Mouse (Mus musculus) kidney, embryonic 15.5 days (tissue): Measurements from ENCODE around the gene Wdr75. TPM values are rescaled to one million over a fixed set of nuclear protein-coding genes. Genes with fewer than 3 reads are reported as not detected.

ENCODE experiments used
- ATAC-seq: fragments of 200-750 bp; cut with Nextera tagmentation; replicated peaks from 2 replicates; pipeline ENCODE4 v1.8.0; 2017; ENCODE audit warnings: moderate TSS enrichment; ENCODE audit not compliant: low FRiP score
- H3K27ac ChIP-seq: fragments of 300-500 bp; sonication (generic); 2 replicates; pipeline ENCODE4 v1.5.1; 2015; ENCODE audit warnings: mild to moderate bottlenecking, inconsistent platforms
- H3K27me3 ChIP-seq: fragments of 300-500 bp; sonication (generic); 2 replicates; pipeline ENCODE4 v1.6.1; 2015; ENCODE audit warnings: inconsistent platforms
- H3K36me3 ChIP-seq: fragments of 300-500 bp; sonication (generic); 2 replicates; pipeline ENCODE4 v1.6.1; 2015; ENCODE audit warnings: inconsistent platforms
- H3K4me1 ChIP-seq: fragments of 300-500 bp; sonication (generic); 2 replicates; pipeline ENCODE4 v1.6.1; 2015; ENCODE audit warnings: inconsistent platforms
- H3K4me2 ChIP-seq: fragments of 300-500 bp; sonication (generic); 2 replicates; pipeline ENCODE4 v1.6.1; 2015; ENCODE audit warnings: moderate library complexity, mild to moderate bottlenecking, inconsistent platforms
- H3K4me3 ChIP-seq: fragments of 300-500 bp; sonication (generic); replicated peaks from 2 replicates; pipeline ENCODE4 v1.5.1; 2015; ENCODE audit warnings: mild to moderate bottlenecking, inconsistent platforms
- H3K9ac ChIP-seq: fragments of 300-500 bp; sonication (generic); 2 replicates; pipeline ENCODE4 v1.6.1; 2015; ENCODE audit warnings: mild to moderate bottlenecking, inconsistent platforms
- H3K9me3 ChIP-seq: fragments of 300-500 bp; sonication (generic); replicated peaks from 2 replicates; pipeline ENCODE4 v1.6.1; 2016; ENCODE audit warnings: inconsistent platforms
- WGBS: fragments of 180-500 bp; shearing (Covaris S2); methylation state at CpG from one replicate; pipeline ENCODE4 v1.1.7; 2015; ENCODE audit warnings: mixed read lengths; 5-methylcytosine and 5-hydroxymethylcytosine counted together
- polyA plus RNA-seq: library from polyadenylated mRNA; unstranded; fragments of >200 nt; fragmentation: Nextera tagmentation; extraction: Ambion mirVana; gene quantifications from 2 replicates; pipeline ENCODE4 v1.2.1, GENCODE M21; 2015

The Wdr75 gene
- polyA plus RNA-seq, 1 experiment from 2014 or later, result 76.1 TPM

- 71% methylated on average over 4 of the region's 4 CpGs for WGBS
- H3K4me2 ChIP-seq, result no peak overlapping the region
- peak; percentile 77 for ATAC-seq
- H3K36me3 ChIP-seq, result no peaks in the 10 kb centered on the region
- H3K4me1 ChIP-seq, result 0 out of 2 replicates have a peak, but pooled peaks cover 3% of the 10 kb centered on the region
- H3K27me3 ChIP-seq, result no peaks in the 10 kb centered on the region
- no peak overlapping the region for H3K4me3 ChIP-seq
- no peak overlapping the region for H3K9ac ChIP-seq
- peak overlapping the region; percentile 18; the same call in 1 of the 2 replicates for H3K27ac ChIP-seq
- no peaks in the 10 kb centered on the region for H3K9me3 ChIP-seq
These were observed 14.2 kb upstream of the Wdr75 start for GRCm38 (mm10) chr1:45780606-45781288.

- H3K4me2 ChIP-seq, result no peak overlapping the region
- no peaks in the 10 kb centered on the region for H3K9me3 ChIP-seq
- no peak overlapping the region for H3K9ac ChIP-seq
- peaks cover 88% of the 10 kb centered on the region for H3K36me3 ChIP-seq
- H3K4me1 ChIP-seq, result no peaks in the 10 kb centered on the region
- WGBS, result 17% methylated on average over 1 of the region's 1 CpGs
- no peak for ATAC-seq
- no peaks in the 10 kb centered on the region for H3K27me3 ChIP-seq
- H3K27ac ChIP-seq, result no peak overlapping the region
- no peak overlapping the region for H3K4me3 ChIP-seq
These were observed 21.9 kb downstream of the Wdr75 start for GRCm38 (mm10) chr1:45816889-45817288.

GRCm38 (mm10) chr1:45818564-45818963, 23.6 kb downstream of the Wdr75 start:
- peaks cover 90% of the 10 kb centered on the region for H3K36me3 ChIP-seq
- H3K4me3 ChIP-seq, result no peak overlapping the region
- H3K27ac ChIP-seq, result no peak overlapping the region
- H3K9ac ChIP-seq, result no peak overlapping the region
- no peak overlapping the region for H3K4me2 ChIP-seq
- 94% methylated on average over 9 of the region's 9 CpGs for WGBS
- no peaks in the 10 kb centered on the region for H3K4me1 ChIP-seq
- no peaks in the 10 kb centered on the region for H3K9me3 ChIP-seq
- H3K27me3 ChIP-seq, result no peaks in the 10 kb centered on the region
- no peak for ATAC-seq

GRCm38 (mm10) chr1:45824441-45824840, 29.5 kb downstream of the Wdr75 start:
- ATAC-seq, result 0 out of 2 replicates have a peak, but pooled peaks have one; percentile 9
- Histone ChIP-seq H3K27me3 (no peaks in the 10 kb centered on the region), H3K9me3 (no peaks in the 10 kb centered on the region), H3K36me3 (peaks cover 54% of the 10 kb centered on the region), H3K27ac (no peak overlapping the region), H3K4me1 (no peaks in the 10 kb centered on the region), H3K4me2 (no peak overlapping the region), H3K9ac (no peak overlapping the region), H3K4me3 (no peak overlapping the region)
- 80% methylated on average over 1 of the region's 1 CpGs for WGBS

- Histone ChIP-seq H3K36me3 (peaks cover 48% of the 10 kb centered on the region), H3K4me1 (no peaks in the 10 kb centered on the region), H3K4me3 (no peak overlapping the region), H3K9me3 (no peaks in the 10 kb centered on the region), H3K9ac (no peak overlapping the region), H3K27ac (no peak overlapping the region), H3K27me3 (no peaks in the 10 kb centered on the region), H3K4me2 (no peak overlapping the region)
- peak; percentile 86 for ATAC-seq
- WGBS, result 52% methylated on average over 5 of the region's 5 CpGs
These were observed 30.2 kb downstream of the Wdr75 start for GRCm38 (mm10) chr1:45825140-45825539.

- no peak for ATAC-seq
- H3K27ac ChIP-seq, result no peak overlapping the region
- H3K36me3 ChIP-seq, result peaks cover 44% of the 10 kb centered on the region
- H3K4me1 ChIP-seq, result no peaks in the 10 kb centered on the region
- H3K4me3 ChIP-seq, result no peak overlapping the region
- H3K27me3 ChIP-seq, result no peaks in the 10 kb centered on the region
- no peak overlapping the region for H3K4me2 ChIP-seq
- WGBS, result 84% methylated on average over 3 of the region's 3 CpGs
- H3K9me3 ChIP-seq, result no peaks in the 10 kb centered on the region
- H3K9ac ChIP-seq, result no peak overlapping the region
These were observed 30.7 kb downstream of the Wdr75 start for GRCm38 (mm10) chr1:45825630-45826029.

GRCm38 (mm10) chr1:45826148-45826547, 31.2 kb downstream of the Wdr75 start:
- no peaks in the 10 kb centered on the region for H3K9me3 ChIP-seq
- no peak overlapping the region for H3K4me2 ChIP-seq
- H3K27me3 ChIP-seq, result no peaks in the 10 kb centered on the region
- no peak overlapping the region for H3K27ac ChIP-seq
- H3K9ac ChIP-seq, result no peak overlapping the region
- H3K36me3 ChIP-seq, result peaks cover 39% of the 10 kb centered on the region
- no peak for ATAC-seq
- 77% methylated on average over 2 of the region's 2 CpGs for WGBS
- no peaks in the 10 kb centered on the region for H3K4me1 ChIP-seq
- no peak overlapping the region for H3K4me3 ChIP-seq

- H3K9ac ChIP-seq, result no peak overlapping the region
- WGBS, result 92% methylated on average over 2 of the region's 2 CpGs
- no peaks in the 10 kb centered on the region for H3K4me1 ChIP-seq
- H3K27ac ChIP-seq, result no peak overlapping the region
- H3K9me3 ChIP-seq, result no peaks in the 10 kb centered on the region
- H3K4me3 ChIP-seq, result no peak overlapping the region
- peaks cover 33% of the 10 kb centered on the region for H3K36me3 ChIP-seq
- H3K27me3 ChIP-seq, result no peaks in the 10 kb centered on the region
- no peak overlapping the region for H3K4me2 ChIP-seq
- no peak for ATAC-seq
These were observed 31.8 kb downstream of the Wdr75 start for GRCm38 (mm10) chr1:45826796-45827195.

- no peak for ATAC-seq
These were observed 35.7 kb downstream of the Wdr75 start for GRCm38 (mm10) chr1:45830453-45831206.

GRCm38 (mm10) chr1:45835362-45836063, 40.5 kb downstream of the Wdr75 start:
- Histone ChIP-seq H3K9me3 (no peaks in the 10 kb centered on the region), H3K4me3 (no peak overlapping the region), H3K4me2 (no peak overlapping the region), H3K9ac (no peak overlapping the region), H3K27me3 (no peaks in the 10 kb centered on the region), H3K36me3 (no peaks in the 10 kb centered on the region), H3K4me1 (0 out of 2 replicates have a peak, but pooled peaks cover 2% of the 10 kb centered on the region), H3K27ac (0 out of 2 replicates have a peak overlapping the region, but pooled peaks have one; percentile 32)
- 0 out of 2 replicates have a peak, but pooled peaks have one; percentile 33 for ATAC-seq
- WGBS, result 57% methylated on average over 4 of the region's 4 CpGs

More at GRCm38 (mm10) chr1:45830453-45831206, 35.7 kb downstream of the Wdr75 start:
- H3K27me3 ChIP-seq, result no peaks in the 10 kb centered on the region
- H3K9ac ChIP-seq, result no peak overlapping the region
- H3K4me1 ChIP-seq, result no peaks in the 10 kb centered on the region
- H3K36me3 ChIP-seq, result no peaks in the 10 kb centered on the region
- H3K27ac ChIP-seq, result no peak overlapping the region
- H3K9me3 ChIP-seq, result no peaks in the 10 kb centered on the region
- no peak overlapping the region for H3K4me3 ChIP-seq
- WGBS, result 74% methylated on average over 8 of the region's 8 CpGs
- H3K4me2 ChIP-seq, result no peak overlapping the region

- 64% methylated on average over 4 of the region's 4 CpGs for WGBS
- H3K4me3 ChIP-seq, result no peak overlapping the region
- H3K4me1 ChIP-seq, result 0 out of 2 replicates have a peak, but pooled peaks cover 2% of the 10 kb centered on the region
- H3K27me3 ChIP-seq, result no peaks in the 10 kb centered on the region
- peak overlapping the region; percentile 41; the same call in 1 of the 2 replicates for H3K27ac ChIP-seq
- H3K9me3 ChIP-seq, result no peaks in the 10 kb centered on the region
- peak; percentile 36; the same call in 1 of the 2 replicates for ATAC-seq
- no peak overlapping the region for H3K4me2 ChIP-seq
- H3K36me3 ChIP-seq, result no peaks in the 10 kb centered on the region
- H3K9ac ChIP-seq, result no peak overlapping the region
These were observed 42.8 kb downstream of the Wdr75 start for GRCm38 (mm10) chr1:45837736-45838135.

- no peak for ATAC-seq
- Histone ChIP-seq H3K4me3 (no peak overlapping the region), H3K9ac (no peak overlapping the region), H3K27me3 (no peaks in the 10 kb centered on the region), H3K36me3 (no peaks in the 10 kb centered on the region), H3K4me1 (0 out of 2 replicates have a peak, but pooled peaks cover 2% of the 10 kb centered on the region), H3K9me3 (no peaks in the 10 kb centered on the region), H3K27ac (no peak overlapping the region), H3K4me2 (no peak overlapping the region)
These were observed 43.3 kb downstream of the Wdr75 start for GRCm38 (mm10) chr1:45838271-45838670.
